Comparison of ENCODE assay signal across 16 mouse cellular contexts in the genomic region with DNA sequence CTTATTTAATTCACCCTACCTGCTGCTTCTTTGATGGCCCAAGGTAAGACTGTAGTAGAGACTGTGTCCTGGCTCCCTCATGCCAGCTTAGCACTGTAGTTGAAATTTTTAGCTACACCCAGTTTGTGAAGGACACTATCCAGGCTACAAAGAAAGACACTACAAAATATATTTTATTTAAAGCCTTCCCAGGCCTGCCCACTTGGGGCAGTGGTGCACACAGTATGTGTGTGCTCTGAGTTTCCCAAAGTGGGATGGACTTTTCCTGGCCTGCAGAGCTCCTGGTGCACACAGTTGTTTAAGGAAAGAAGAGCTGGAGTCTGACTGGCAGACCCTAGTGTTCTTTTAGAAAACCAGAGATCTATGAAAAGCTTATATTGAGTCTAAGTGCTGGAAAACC. TPM values are rescaled to one million over a fixed set of nuclear protein-coding genes. Genes with fewer than 3 reads are reported as not detected.
A peak's percentile ranks its signal among the peaks of the same experiment; 100 is the strongest.
DNase-seq lines count a peak whose midpoint lies in the region; ATAC-seq and TF ChIP-seq lines count a peak whose summit lies in the region.
"Had no signal": no experiment of that assay in that cellular context is flagged by ENCODE, and none has a peak within 500 bp of the region (broad histone marks: within the 10 kb centered on the region; RNA-seq: fewer than 3 reads in every experiment).

No protein-coding gene starts in this region.

- H3K4me3 ChIP-seq in hindbrain, postnatal 0 days (ENCODE audit: low read length): no peak overlapping the region
- H3K4me3 ChIP-seq in hindbrain, embryonic 10.5 days: no peak overlapping the region
- no peak overlapping the region for H3K4me3 ChIP-seq in lung, postnatal 0 days (ENCODE audit: low read depth, low read length)
- H3K4me3 ChIP-seq in small intestine, adult 2 months (ENCODE audit: low read depth, low read length): no peak overlapping the region
- H3K4me3 ChIP-seq: forebrain, embryonic 12.5 days; limb, embryonic 15.5 days; neural tube, embryonic 12.5 days had no signal

- H3K9ac ChIP-seq in hindbrain, postnatal 0 days (replicated peaks; ENCODE audit: low read length): no peak overlapping the region
- no peak overlapping the region for H3K9ac ChIP-seq in lung, postnatal 0 days (replicated peaks; ENCODE audit: low read depth)
- H3K9ac ChIP-seq: forebrain, embryonic 12.5 days; limb, embryonic 15.5 days; neural tube, embryonic 12.5 days had no signal

- H3K36me3 ChIP-seq in hindbrain, postnatal 0 days (ENCODE audit: insufficient read depth, low read length): no peaks in the 10 kb centered on the region
- no peaks in the 10 kb centered on the region for H3K36me3 ChIP-seq in hindbrain, embryonic 10.5 days
- no peaks in the 10 kb centered on the region for H3K36me3 ChIP-seq in lung, postnatal 0 days (ENCODE audit: insufficient read depth, low read length)
- no peaks in the 10 kb centered on the region for H3K36me3 ChIP-seq in small intestine, adult 2 months (ENCODE audit: control insufficient read depth, insufficient read depth, low read length)
- H3K36me3 ChIP-seq: forebrain, embryonic 12.5 days; limb, embryonic 15.5 days; neural tube, embryonic 12.5 days had no signal

- DNase-seq in hindbrain, postnatal 0 days (ENCODE audit: low spot score): peak; percentile 9
- DNase-seq in hindbrain, embryonic 10.5 days (ENCODE audit: low spot score): no peak
- no peak for DNase-seq in lung, postnatal 0 days (ENCODE audit: low spot score)
- no peak for DNase-seq in lung, postnatal 36 days
- peak; percentile 30 for DNase-seq in adipocyte (ENCODE audit: low spot score)
- DNase-seq in ovary, postnatal 10 days (ENCODE audit: low spot score): no peak
- DNase-seq: right cerebral cortex, postnatal 14 days had no signal

- ATAC-seq in hindbrain, postnatal 0 days: peak; percentile 47; the same call in 1 of the 2 replicates
- ATAC-seq in lung, postnatal 0 days: no peak
- ATAC-seq: hindbrain, embryonic 16.5 days had no signal

- no peak for TF ChIP-seq EP300 in lung, postnatal 0 days (IDR thresholded peaks at IDR 0.05)

- TF ChIP-seq POLR2A in small intestine, adult 2 months (IDR thresholded peaks at IDR 0.05; ENCODE audit: low read depth, low read length): no peak

- peak; percentile 54 for TF ChIP-seq CTCF in hindbrain, postnatal 0 days (IDR thresholded peaks at IDR 0.05; ENCODE audit: low read depth)
- peak; percentile 30 for TF ChIP-seq CTCF in lung, postnatal 0 days (IDR thresholded peaks at IDR 0.05)
- TF ChIP-seq CTCF in small intestine, adult 2 months (IDR thresholded peaks at IDR 0.05; ENCODE audit: extremely low read depth, insufficient read length, insufficient replicate concordance, low read depth, low read length): peak; percentile 22; the same call in 1 of the 2 replicates

- no peaks in the 10 kb centered on the region for H3K4me1 ChIP-seq in hindbrain, postnatal 0 days (ENCODE audit: insufficient read depth, low read length)
- H3K4me1 ChIP-seq in hindbrain, embryonic 10.5 days (replicated peaks): no peaks in the 10 kb centered on the region
- H3K4me1 ChIP-seq in lung, postnatal 0 days (ENCODE audit: insufficient read depth, low read depth, low read length): no peaks in the 10 kb centered on the region
- no peaks in the 10 kb centered on the region for H3K4me1 ChIP-seq in small intestine, adult 2 months (ENCODE audit: control insufficient read depth, insufficient read depth, insufficient read length, low read length)
- H3K4me1 ChIP-seq: forebrain, embryonic 12.5 days; limb, embryonic 15.5 days; neural tube, embryonic 12.5 days had no signal

- no peaks in the 10 kb centered on the region for H3K27me3 ChIP-seq in hindbrain, postnatal 0 days (ENCODE audit: insufficient read depth, low read length)
- H3K27me3 ChIP-seq in hindbrain, embryonic 10.5 days (ENCODE audit: insufficient read depth, poor library complexity, severe bottlenecking): no peaks in the 10 kb centered on the region
- H3K27me3 ChIP-seq in lung, postnatal 0 days (replicated peaks; ENCODE audit: insufficient read depth, low read length): no peaks in the 10 kb centered on the region
- no peaks in the 10 kb centered on the region for H3K27me3 ChIP-seq in small intestine, adult 2 months (ENCODE audit: control insufficient read depth, insufficient read depth, low read length)
- H3K27me3 ChIP-seq: forebrain, embryonic 12.5 days; limb, embryonic 15.5 days; neural tube, embryonic 12.5 days had no signal

- no peak overlapping the region for H3K27ac ChIP-seq in hindbrain, postnatal 0 days
- no peak overlapping the region for H3K27ac ChIP-seq in hindbrain, embryonic 10.5 days
- H3K27ac ChIP-seq in lung, postnatal 0 days (ENCODE audit: low read length): no peak overlapping the region
- H3K27ac ChIP-seq in small intestine, adult 2 months (ENCODE audit: insufficient read depth, low read depth, low read length): no peak overlapping the region
- H3K27ac ChIP-seq: forebrain, embryonic 12.5 days; limb, embryonic 15.5 days; neural tube, embryonic 12.5 days had no signal

- no peaks in the 10 kb centered on the region for H3K9me3 ChIP-seq in hindbrain, postnatal 0 days (ENCODE audit: low read length)
- H3K9me3 ChIP-seq in hindbrain, embryonic 10.5 days: no peaks in the 10 kb centered on the region
- H3K9me3 ChIP-seq in lung, postnatal 0 days (ENCODE audit: low read length): no peaks in the 10 kb centered on the region
- H3K9me3 ChIP-seq: forebrain, embryonic 12.5 days; limb, embryonic 15.5 days; neural tube, embryonic 12.5 days had no signal

- H3K4me2 ChIP-seq in hindbrain, postnatal 0 days (ENCODE audit: low read depth, low read length): no peak overlapping the region
- no peak overlapping the region for H3K4me2 ChIP-seq in lung, postnatal 0 days (replicated peaks; ENCODE audit: low read depth, low read length)
- H3K4me2 ChIP-seq: forebrain, embryonic 12.5 days; limb, embryonic 15.5 days; midbrain, embryonic 11.5 days; neural tube, embryonic 12.5 days had no signal

RNA-seq across cellular contexts. Expression of gene Tma16, which starts 29.3 kb away (rescaled TPM):
- 7.2 and 9.5 TPM in 2 replicates for total RNA-seq in hindbrain, postnatal 0 days (2014; rRNA removed)
- 12.2 and 14.2 TPM in 2 replicates for polyA plus RNA-seq in hindbrain, postnatal 0 days (2015; fragmentation: Nextera tagmentation; extraction: Ambion mirVana)
- polyA plus RNA-seq in hindbrain, embryonic 10.5 days (2016; fragmentation: Nextera tagmentation; extraction: Ambion mirVana): 16.2 and 18.5 TPM in 2 replicates
- 4.6 and 5.0 TPM in 2 replicates for polyA plus RNA-seq in lung, postnatal 0 days (2015; fragmentation: Nextera tagmentation; extraction: Ambion mirVana)
- polyA plus RNA-seq in small intestine, adult 2 months (2012; rRNA removed): 0.34 and 0.46 TPM in 2 replicates

RNA-seq across cellular contexts. Expression of gene Tktl2, which starts 54.5 kb away (rescaled TPM):
- 0.16 and 0.43 TPM in 2 replicates for total RNA-seq in hindbrain, postnatal 0 days (2014; rRNA removed)
- 0.05 and 0.08 TPM in 2 replicates for polyA plus RNA-seq in hindbrain, postnatal 0 days (2015; fragmentation: Nextera tagmentation; extraction: Ambion mirVana)
- polyA plus RNA-seq in hindbrain, embryonic 10.5 days (2016; fragmentation: Nextera tagmentation; extraction: Ambion mirVana): 0.05 TPM in 1 of 2 replicates, not detected in the other
- polyA plus RNA-seq in lung, postnatal 0 days (2015; fragmentation: Nextera tagmentation; extraction: Ambion mirVana): not detected in 2 replicates
- not detected in 2 replicates for polyA plus RNA-seq in small intestine, adult 2 months (2012; rRNA removed)
- total RNA-seq: adrenal gland, postnatal 36 days; heart, adult 8-10 months had no signal
- polyA plus RNA-seq: forebrain, embryonic 12.5 days; hindbrain, embryonic 16.5 days; limb, embryonic 15.5 days; midbrain, embryonic 11.5 days; neural tube, embryonic 12.5 days; stomach, embryonic 16.5 days had no signal

Comparison
In these comparisons a context has a peak if more than half of its experiments do, and no peak if none do; other contexts are left out.
1. DNase-seq: peak in hindbrain, postnatal 0 days (single experiment) and adipocyte (single experiment); none in hindbrain, embryonic 10.5 days (single experiment), lung, postnatal 0 days (single experiment), lung, postnatal 36 days (single experiment) and ovary, postnatal 10 days (single experiment).
2. Peak in every context shown above with its lines, with median percentiles within 50 percentile points of each other: CTCF ChIP-seq.